Mouse (Mus musculus): ENCODE measurements at regions not wholly inside any gene's neighbourhood (a gene's known extent, or its start where the extent isn't known, plus 50 kb on each side); places are given as distances from the start of the nearest gene placed in this dataset.
"Not testable (repeated sequence)": the region's sequence is repeated elsewhere in the genome, so short reads cannot be mapped to it uniquely, and the experiment has no call there.

DNA sequence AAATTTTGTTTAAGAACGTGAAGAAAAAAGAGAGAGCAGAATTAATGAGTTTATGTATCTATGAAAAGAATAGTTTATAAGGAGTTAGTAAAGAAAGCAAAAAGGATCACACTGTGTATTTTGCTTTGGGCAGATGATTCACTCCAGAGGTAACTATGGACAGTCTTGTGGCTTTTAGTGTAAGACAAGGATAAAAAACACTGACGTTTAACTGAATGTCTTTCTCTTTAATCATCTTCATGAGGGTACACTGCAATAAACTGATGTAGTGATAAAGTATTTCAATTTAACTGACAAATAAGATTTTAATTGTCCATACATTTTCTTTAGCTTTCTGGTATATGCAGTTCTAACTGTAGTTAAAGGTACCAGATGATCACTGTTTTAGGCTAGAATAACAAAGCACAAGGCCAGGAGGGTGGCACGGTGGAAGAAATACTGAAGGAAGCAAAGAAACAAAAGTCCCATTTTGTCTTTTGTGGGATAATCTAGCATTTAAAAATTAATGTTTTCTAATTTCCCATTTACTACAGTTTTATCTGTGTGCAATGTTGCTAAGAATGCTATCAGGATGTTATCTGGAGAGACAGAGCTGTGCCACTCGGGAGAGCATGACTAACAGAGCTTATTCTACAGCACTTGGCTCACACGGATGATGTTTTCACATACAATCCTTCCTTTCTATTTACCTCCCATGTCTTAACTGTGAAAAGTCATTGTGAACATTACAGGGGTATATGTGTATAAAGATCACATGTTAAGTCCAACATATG lies 232.4 kb upstream of the Tusc1 start:
- DNase-seq = no peak

DNA sequence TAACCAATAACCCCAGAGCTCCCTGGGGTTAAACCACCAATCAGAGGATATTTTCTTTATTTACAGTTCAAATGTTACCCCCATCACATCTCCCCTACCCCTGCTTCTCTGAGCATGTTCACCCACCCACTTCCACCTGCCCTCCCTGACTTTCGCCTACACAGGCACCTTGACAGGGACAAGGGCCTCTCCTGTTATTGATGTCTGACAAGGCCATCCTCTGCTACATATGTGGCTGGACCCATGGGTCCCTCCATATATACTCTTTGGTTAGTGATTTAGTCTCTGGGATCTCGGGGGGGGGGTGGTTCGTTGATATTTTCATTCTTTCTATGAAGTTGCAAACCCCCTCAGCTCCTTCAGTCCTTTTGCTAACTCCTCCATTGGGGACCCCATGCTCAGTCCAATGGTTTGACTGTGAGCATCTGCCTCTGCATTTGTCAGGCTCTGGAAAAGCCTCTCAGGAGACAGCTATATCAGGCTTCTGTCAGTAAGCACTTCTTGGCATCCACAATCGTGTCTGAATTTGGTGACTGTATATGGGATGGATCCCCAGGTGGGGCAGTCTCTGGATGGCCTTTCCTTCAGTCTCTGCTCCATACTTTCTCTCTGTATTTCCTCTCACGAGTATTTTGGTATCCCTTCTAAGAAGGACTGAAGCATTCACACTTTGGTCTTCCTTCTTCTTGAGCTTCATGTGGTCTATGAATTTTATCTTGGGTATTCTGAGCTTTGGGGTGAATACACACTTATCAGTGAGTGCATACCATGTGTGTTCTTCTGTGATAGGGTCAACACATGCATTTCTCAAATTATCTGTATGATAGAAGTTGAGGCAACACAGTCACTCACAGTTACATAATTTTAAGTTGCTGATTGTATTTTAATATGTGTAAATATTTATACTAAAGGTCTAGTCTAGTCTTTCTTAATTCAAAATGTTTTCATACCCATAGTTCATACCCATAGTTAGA lies 220.8 kb upstream of the Tusc1 start:
- DNase-seq = no peak

DNA sequence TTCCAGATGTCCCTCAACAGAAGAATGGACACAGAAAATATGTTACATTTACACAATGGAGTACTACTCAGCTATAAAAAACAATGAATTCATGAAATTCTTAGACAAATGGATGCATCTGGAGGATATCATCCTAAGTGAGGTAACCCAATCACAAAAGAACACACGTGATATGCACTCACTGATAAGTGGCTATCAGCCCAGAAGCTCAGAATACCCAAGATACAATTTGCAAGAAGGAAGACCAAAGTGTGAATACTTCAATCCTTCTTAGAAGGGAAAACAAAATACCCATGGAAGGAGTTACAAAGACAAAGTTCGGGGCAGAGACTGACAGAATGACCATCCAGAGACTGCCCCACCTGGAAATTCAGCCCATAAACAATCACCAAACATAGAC lies 219.9 kb upstream of the Tusc1 start:
- DNase-seq = not testable (repeated sequence)

DNA sequence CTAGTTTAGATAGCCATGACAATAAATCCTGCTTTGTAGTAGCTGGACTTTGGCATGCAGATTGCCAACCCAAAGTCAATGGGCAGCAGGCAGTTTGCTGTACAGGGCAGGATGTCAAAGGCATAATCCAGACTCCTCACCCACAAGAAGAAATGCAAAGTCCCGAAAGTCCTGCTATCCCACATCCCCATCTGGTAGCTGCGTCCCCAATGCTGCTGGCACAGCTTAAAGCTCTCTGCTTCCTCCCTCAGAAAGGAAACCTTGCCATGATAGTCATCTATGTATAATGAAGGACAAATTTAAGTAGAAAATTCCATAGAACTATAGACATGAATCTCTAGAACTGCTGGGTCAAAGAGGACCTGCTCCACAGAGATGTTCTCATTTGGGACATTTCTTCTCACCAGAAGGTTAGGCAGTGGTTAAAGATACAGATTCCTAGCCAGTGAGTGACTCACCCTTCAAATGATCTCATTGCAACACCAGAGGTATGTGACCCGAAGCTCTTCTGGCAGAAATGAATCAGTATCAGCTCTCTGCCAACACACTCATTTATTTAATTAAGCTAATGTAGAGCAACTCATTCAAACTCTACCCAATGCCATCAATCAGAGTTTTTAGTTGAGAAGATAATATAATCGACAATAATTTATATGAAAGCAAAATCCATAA lies 217.3 kb upstream of the Tusc1 start:
- peak; percentile 9 to 36 for DNase-seq

DNA sequence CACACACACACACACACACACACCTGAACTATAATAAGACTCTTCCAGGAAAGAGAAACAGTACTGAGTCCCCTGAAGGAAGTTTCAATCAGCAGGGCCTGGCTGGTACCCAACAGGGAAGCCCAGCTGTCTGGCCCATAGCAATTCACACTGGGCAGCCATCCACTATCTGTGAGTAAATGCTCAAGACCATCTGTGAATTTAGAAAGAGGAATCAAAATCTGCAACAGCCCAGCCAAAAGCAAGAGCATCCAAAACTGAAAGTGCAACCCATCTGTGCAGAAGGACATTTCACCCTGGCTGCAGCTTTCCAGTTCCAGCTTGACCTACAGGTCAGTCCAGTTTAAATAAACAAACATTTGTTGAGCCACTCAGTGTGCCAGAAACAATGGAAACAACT lies 215.8 kb upstream of the Tusc1 start:
- DNase-seq = peak; percentile 10 to 24

DNA sequence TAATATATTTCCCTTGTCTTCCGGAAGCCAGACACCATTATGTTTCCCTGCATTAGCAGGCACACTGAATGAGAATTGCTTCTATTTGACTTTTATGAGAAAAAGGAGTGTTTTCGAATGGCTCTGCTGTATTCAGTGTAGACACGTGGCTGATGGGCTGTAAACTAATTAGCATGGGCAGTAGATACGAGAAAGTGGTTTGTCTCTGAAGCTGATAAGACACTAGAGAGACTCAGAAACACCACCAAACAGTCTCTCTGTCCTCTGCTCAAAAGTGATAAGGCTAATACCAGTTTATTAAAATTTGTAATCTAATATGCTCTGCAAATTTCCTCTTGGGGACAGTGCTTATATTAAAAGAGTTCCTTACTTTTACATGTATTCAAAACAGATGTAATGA lies 205.3 kb upstream of the Tusc1 start:
- DNase-seq = no peak

DNA sequence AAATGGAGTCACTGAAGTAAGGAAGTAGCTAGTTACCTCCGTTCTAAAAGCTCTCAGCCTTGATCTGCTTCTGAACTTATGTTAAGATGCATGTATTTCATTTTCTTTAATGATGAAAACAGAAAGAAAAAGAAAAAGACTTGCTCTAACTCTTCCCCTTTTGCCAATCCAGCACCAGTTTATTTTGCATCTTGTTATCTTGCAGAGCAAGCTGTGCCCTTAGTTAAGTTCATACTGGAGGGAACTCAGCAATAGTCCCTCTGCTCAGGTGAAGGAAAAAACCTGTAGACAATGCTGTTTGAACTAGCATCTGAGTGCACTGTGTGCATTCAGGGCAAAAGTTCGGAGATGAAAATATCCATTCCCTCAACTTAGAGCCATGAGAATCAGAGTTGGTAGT lies 192.1 kb upstream of the Tusc1 start:
- DNase-seq = no peak

DNA sequence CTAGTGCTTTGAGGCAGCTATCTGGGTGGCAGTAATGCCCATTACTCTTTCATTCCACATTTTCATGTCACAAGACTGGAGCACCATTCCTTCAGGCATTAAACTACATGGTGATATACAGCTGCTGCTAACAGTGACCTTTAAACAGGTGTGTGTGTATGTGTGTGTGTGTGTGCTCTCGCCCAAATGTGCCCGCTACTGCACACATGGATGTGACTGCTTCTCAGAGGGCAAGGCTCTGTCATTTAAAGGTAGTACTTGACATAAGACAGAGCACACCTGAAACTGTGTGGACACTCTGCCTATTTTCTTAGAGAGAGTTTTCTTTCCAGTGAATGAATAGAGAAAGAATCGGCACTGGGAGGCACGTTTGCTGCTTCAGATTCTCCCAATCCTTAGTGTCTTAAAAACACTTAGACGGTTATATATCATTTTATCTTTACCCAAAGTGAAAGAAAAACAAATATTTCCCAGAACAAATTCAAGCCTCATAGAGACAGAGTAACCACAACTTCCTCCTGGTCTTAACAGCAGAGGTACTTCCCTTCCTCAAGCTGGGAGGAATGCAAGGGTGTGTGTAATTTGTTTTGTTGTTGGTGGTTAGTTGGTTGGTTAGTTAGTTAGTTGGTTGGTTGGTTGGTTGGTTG lies 185.3 kb upstream of the Tusc1 start:
- no peak for DNase-seq

DNA sequence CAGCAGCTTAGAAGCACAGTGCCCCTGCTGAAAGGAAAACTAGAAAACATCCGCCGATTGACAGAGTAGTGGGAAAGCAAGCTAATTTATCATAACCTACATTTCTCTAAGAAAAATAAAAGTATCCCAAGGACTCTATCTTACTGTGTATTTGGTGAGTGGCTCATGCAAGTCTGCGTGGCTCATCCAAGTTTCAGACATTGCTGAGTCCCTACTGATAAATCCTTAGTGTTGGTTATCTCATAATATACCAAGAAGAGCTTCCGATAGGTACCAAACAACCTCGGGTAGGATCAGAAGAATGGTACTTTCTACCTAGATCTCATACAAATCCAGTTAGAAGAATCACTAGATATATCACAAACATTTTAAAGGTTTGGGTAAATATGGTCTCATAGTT lies 183.6 kb upstream of the Tusc1 start:
- no peak for DNase-seq

DNA sequence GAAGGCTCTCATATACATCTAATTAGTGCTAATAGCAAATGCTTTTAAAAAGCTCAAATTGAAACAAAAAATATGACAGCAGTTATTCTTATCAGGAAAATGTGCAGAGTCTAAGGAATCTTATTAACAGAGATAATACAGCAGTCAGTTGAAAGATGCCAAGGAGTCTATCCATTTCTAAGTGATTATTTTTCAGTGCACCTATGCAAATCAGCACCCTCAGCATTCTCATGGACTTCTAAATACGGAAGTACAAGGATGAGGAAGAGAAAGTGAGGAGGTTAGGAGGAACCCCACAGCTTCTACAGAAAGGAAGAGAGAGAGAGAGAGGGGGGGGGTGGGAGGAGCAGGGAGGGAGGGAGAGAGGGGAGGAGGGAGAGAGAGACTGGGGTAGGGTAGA lies 175.5 kb upstream of the Tusc1 start:
- no peak for DNase-seq

DNA sequence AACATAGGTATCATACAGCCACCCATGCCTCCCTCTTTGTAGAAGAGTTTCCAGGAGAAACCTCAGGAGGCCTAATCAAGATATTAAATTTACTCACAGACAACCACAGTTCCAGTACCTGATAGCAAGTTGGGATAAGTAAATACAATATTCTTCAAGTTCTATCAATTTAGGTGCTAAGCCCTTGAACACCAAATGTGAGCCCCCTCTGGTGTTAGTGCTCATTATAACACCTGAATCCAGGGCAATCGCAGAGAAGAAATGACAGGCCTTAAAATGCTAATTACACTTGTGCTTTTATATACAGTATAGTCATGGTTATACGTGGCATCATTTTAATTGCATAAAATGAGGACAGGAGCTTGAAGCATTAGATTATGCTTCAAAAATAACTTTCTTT lies 161.6 kb upstream of the Tusc1 start:
- DNase-seq = no peak

DNA sequence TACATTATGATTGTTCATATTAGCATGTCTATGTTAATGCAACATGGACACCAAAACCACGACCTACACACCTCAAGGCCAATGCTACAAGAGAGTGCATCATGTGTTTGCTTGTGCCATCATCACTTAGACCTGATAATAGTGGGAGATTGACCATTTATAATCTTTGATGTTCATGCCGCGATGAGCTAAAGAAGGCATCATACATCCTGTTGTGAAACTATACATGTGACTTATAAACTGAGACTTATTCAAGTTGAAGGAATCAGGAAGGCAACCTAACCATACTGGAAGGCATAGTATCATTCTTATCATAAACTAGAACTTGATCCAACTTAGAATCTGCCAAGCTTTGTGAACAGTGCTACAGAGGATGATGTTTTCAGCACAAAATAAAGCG lies 159.0 kb upstream of the Tusc1 start:
- no peak for DNase-seq

DNA sequence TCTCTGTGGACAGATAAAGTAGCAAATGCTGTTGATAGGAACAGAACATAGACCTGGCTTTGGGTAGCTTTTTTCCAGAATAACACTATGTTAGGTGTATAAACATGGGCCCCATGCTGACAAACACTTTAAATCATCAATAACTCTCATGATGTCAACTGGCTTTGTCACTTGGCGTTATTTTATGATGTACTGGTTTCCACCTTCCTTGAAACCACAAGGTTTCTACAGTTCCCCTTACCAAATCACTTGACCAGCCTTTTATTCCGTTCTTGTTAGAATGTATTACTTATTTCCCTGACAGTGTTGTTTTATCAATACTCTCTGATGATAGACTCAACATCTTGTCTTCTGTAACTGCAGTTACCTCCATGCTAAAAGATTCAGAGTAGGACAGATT lies 158.6 kb upstream of the Tusc1 start:
- DNase-seq = no peak

DNA sequence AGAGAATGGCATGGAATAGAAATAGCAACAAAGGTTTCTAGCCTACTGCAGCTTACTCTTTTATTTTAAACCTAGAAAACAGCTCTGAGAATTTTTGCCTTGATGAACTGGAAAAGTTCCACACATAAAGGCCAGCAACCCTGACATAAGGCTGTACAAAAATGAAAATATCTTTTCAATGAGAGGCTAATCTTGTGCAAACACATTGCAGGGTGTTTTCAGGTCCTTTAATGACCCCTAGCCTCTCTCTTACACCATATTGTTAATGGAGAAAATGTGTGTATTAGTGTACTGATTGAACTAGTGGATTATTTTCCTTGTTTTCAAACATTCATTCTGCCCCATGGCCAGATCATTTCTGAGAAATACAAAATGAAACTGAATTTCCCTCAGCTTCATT lies 158.0 kb upstream of the Tusc1 start:
- DNase-seq = no peak

DNA sequence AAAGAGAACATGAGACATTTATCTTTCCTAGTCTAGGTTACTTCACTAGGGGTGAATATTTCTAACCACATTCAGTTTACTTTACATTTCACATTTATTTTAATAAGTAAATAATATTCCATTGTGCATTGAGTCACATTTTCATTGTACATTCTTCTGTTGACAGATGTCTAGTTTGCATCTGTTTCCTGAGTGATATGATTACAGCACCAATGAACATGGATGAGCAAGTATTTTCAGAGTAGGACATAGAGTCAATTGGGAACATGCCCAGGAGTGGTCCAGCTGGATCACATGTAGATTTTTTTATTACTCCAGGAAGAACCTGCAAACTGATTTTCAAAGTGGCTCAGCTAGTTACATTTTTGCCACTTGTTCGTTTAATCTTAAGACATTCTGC lies 153.3 kb upstream of the Tusc1 start:
- DNase-seq = no peak

DNA sequence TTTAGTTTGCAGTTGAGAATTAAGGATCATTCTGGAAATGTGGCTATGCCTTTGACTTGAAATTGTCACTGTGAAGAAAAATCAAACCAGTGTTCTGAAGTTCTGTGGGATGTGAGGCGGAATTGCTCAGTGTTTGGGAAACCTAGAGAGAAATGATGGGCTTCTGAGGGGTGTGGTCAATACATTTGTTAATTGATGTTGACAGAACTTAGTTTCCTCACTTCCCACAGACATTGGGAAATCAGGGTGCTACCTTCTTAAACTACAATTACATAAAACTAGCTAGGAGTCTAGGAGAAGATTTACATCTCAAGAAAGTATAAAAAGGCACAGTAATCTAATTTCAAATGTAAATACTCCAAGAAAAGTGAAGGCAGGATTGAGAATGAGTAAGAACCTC lies 151.1 kb upstream of the Tusc1 start:
- DNase-seq = no peak

DNA sequence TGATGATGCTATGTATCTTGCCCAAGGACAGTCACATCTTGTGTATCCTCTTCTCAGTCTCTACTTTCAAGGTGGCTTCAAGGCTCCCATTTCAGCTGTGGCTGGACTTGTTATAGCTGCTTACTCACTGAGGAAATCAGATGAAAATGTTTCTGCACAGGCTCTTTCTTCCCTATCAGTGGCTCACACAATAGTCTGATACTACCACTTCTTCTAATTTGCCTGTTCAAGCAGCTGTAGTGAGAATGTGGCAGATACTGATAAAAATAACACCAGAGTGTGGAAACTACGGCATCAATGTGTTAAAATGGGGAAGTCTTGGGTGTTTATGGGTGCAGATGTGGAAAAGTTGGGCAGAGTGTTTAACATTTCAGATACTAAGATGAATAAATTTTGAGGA lies 145.9 kb upstream of the Tusc1 start:
- no peak for DNase-seq

DNA sequence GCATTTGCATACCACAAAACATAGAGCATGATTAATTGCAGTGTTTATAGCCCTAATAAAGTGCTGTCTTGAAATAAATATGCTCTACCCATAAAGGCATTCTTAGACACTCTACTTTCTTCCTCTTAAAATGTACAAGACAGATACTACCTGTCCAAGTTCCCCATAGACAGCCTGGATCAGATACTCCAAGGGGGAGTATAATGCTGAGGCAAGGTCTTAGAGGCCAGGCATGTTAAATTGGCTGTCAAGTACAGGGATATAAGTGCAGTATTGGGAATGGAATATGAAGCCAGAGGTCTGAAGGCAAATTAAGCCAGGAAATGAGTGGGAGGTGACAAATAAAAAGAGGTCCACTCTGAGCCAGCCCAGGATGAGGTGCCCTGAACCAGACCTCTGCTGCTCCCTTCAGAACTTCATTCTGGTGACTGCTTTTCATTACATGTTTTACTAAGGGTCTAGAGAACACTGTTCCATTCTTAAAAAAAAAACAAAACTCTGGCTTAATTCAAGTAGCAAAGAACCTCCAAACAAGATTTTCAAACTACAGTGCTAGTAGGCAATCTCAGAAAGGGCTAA lies 142.0 kb upstream of the Tusc1 start:
- DNase-seq = no peak

DNA sequence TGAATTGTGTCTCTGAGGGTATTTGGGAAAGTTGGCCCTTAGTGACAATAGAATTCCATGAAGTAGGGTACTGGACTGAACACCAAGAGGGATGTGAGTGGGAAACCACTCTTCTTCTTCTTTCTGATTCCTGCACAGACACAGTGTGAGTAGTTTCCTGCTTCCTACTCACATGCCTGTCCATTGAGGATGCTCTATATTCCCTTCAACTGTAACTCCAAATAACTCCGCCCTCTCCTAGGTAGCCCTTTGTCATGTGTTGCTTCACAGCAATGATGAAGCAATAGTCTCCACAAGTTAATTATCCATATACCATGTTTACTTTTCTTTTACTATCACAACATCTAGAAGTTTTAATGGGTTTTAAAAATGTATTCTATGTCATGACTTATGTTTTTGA lies 132.7 kb upstream of the Tusc1 start:
- no peak for DNase-seq

DNA sequence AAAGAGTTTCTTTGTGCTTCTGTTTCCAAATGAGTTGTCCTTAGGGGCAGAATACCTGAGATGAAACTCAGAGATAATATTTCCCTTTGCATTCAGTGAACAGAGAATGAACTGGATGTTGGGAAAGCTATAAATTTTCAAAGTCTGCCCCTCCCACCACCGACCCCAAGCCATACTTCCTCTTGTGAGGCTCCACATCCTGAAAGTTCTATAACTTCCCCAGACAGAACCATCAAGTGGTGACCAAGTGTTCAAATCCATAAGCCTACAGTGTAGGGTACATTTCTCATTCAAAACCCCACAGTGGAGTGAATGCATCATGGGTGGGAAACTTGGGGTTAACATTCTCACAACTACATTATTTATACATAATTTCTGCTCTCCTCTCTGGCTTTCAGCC lies 132.1 kb upstream of the Tusc1 start:
- no peak for DNase-seq

DNA sequence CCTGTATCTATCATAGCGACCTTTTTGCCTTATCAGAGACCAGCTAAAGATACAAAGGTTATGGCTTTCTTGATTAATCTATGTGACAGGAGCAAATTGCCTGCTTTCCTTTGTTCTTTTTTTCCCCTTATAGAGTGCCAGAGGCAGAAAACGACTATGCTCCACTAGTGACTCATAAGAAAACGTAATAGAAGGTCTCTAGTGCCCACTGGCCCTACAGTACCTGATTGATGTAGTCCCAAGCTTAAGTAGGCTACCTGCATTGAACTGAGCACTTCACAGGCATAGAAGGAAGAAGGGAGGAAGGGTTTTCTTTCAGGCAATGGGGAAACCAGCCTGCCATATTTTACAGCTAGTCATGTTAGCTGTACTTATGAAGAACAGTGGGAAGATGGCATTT lies 116.0 kb upstream of the Tusc1 start:
- DNase-seq = no peak

DNA sequence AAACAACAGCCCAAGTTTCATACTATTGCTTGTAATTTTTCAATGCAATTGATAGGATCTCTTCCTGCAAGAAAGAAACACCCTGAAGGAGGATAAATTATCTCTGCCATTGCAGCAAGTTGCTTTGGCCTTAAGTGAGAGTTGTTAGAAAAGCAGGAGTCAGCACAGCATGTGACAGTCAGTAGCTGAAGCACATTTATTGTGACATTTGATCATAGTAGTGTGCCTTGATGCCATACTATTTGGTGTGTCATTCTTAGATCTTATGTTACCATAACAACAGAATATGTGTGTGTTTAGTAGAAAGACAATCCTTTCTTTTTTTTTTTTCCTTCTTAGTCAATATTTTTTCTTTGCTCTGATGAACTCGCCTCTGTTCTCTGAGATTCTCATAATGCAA lies 115.5 kb upstream of the Tusc1 start:
- DNase-seq = no peak

All from adrenal gland, postnatal 36 days (tissue).